Mouse (Mus musculus): ENCODE measurements around the gene Nt5c2. TPM values are rescaled to one million over a fixed set of nuclear protein-coding genes. Genes with fewer than 3 reads are reported as not detected.

The Nt5c2 gene
- total RNA-seq, 4 experiments from 2014 or later, result 72.5 to 101 (median 83.1) TPM

GRCm38 (mm10) chr19:46887811-46888527, 127.0 kb downstream of the Nt5c2 start:
- no peak for DNase-seq (ENCODE audit: low spot score in 2 of 2)

DNA sequence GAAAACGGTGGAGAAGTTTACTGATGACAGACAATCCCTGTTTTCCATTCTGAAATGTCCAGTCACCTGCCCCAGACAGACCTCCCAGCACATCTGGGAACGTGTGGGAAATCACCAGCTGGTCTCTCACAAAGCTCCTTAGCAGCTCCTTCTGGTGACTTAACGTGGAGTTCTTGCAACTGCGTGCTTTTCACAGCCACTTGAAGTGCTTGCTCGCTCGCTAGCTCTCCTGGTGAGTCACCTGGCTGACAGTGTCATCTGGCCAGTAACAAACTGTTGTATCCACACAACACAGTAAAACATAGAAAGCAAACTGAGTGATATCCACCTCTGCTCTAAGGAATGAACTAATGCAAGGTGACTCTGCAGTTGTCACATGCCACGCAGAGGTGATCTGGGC, 128.1 kb downstream of the Nt5c2 start:
- DNase-seq (ENCODE audit: low spot score in 2 of 2), result no peak

- no peak for DNase-seq (ENCODE audit: low spot score in 2 of 2)
Measured at GRCm38 (mm10) chr19:46885365-46885764, 129.6 kb downstream of the Nt5c2 start.

- no peak for DNase-seq (ENCODE audit: low spot score in 2 of 2)
Measured at GRCm38 (mm10) chr19:46879876-46880275, 135.1 kb downstream of the Nt5c2 start.

GRCm38 (mm10) chr19:46878346-46878745, 136.6 kb downstream of the Nt5c2 start:
- peak; percentile 68 to 69 for DNase-seq (ENCODE audit: low spot score in 2 of 2)

- DNase-seq (ENCODE audit: low spot score in 2 of 2), result no peak
Measured at GRCm38 (mm10) chr19:46877886-46878285, 137.1 kb downstream of the Nt5c2 start.

- peak; percentile 67 to 86 for DNase-seq (ENCODE audit: low spot score in 2 of 2)
Measured at GRCm38 (mm10) chr19:46875790-46876189, 139.2 kb downstream of the Nt5c2 start.

- DNase-seq (ENCODE audit: low spot score in 2 of 2), result no peak
Measured at GRCm38 (mm10) chr19:46873924-46874323, 141.0 kb downstream of the Nt5c2 start.

DNA sequence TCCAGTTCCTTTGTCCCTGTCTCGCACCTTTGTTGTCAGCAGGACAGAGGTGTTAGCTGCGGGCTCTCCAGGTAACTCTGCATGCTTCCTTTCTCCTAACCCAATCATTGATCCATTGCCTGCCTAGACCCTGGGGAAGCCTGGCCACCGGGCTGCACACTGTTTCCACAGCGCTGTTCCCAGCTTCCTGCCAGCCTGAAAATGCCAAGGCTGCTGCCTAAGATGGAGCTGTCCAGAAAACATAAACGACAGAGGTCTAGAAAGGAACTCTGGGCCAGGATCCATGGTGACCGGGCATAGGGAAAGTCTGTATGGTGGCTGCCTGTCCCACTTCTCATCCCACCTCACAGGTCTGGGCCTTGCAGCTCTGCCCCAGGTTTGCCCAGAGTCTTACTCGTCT, 143.3 kb downstream of the Nt5c2 start:
- DNase-seq (ENCODE audit: low spot score in 2 of 2), result no peak

DNA sequence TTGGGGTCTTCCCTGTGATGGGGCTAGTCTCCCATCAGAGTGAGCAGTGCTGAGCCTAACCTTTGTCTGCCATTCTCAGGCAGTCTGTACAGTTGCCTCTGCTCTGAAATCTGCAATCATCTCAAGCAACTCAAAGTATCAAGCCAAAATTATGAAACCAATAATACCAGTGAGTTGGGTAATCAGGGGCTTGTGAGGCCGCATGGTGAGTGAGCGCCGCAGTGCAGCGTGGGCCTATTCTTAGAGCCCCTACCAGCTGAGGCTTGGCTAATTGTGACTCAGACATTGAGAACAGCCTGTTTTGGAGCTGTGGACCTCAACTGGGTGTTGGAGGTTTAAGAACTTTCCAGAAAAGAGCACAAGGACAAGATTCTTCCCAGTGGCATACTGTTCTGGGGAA, 143.9 kb downstream of the Nt5c2 start:
- DNase-seq (ENCODE audit: low spot score in 2 of 2), result no peak

GRCm38 (mm10) chr19:46869526-46869925, 145.4 kb downstream of the Nt5c2 start:
- peak; percentile 69 to 88 for DNase-seq (ENCODE audit: low spot score in 2 of 2)

- DNase-seq (ENCODE audit: low spot score in 2 of 2), result no peak
Measured at GRCm38 (mm10) chr19:46869049-46869448, 145.9 kb downstream of the Nt5c2 start.

GRCm38 (mm10) chr19:46865381-46865780, 149.6 kb downstream of the Nt5c2 start:
- no peak for DNase-seq (ENCODE audit: low spot score in 2 of 2)

DNA sequence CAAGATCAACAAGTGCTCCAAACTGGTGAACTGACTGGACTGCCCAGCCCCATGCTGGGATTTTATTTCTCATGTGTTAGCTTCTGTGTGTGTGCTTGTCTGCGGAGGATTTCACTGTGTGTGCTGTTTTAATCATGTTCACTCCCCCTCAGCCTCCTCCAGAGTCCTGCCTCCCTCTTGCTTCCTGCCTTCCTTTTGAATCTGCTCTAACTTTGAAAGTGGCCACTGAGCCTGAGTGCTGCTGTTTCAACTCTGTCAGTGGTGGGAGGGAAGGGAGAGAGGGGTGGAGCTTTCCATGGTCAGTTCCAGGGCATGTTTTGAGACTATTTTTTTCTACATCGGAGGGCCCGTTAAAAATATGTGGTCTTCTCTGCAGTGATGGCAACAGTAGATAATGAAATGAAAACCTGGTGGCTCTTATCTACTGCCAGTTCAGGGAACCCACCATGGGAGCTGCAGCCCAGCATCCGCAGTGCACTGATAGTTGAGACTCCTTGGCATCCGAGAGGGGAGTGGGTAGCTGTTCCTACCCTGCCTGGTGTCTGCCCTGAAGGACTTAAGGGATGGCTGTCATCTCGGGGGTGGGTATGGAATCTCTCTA, 150.1 kb downstream of the Nt5c2 start:
- no peak for DNase-seq (ENCODE audit: low spot score in 2 of 2)

DNA sequence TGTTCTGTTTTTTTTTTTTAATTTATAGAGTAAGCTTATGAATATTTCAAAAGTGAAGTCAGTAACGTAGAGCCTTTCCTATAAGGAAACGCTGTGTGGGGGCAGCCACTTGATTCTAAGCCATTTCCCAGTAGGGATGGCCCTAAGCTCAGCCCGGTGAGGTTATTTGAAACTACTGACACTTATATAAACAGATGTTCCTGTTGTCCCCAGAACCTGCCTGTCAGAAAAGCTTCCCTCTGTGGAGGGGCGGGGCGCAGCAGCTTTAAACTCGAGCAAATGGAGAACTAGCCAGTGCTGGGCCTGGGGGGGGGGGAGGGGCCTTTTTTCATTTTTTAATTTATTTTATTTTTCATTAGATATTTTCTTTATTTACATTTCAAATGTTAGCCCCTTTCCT, 150.9 kb downstream of the Nt5c2 start:
- DNase-seq (ENCODE audit: low spot score in 2 of 2), result no peak

DNA sequence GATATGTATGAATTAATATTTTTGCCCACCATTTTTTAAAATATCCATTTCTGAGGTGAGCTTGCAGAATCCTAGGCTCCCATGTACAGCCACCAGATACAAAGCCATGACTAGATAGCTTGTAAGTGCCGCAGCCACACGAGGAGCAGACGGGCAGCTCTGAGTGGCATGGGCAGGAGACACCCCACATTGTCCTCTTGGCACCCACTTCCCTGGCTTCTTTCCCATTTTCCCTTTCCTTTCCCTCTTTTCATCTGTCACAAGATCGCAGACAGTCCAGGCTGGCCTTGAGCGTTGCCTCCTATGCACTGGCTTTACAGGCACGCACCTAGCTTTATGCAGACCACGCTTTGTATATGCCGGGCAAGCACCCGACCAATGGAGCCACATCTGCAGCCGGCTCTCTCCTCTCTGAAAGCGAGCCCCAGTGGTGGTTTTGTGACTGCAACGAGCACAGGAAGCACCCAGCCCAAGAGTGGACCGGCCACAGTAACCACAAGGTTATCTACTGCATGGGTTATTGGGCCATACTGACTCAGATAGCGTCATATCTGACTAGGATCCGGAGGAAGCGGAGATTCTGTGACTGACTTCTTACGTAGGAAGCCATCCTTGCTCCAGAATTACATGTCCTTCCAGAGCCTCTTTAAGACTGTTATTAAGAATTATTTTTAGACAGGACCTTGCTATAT, 151.6 kb downstream of the Nt5c2 start:
- DNase-seq (ENCODE audit: low spot score in 2 of 2), result no peak

DNA sequence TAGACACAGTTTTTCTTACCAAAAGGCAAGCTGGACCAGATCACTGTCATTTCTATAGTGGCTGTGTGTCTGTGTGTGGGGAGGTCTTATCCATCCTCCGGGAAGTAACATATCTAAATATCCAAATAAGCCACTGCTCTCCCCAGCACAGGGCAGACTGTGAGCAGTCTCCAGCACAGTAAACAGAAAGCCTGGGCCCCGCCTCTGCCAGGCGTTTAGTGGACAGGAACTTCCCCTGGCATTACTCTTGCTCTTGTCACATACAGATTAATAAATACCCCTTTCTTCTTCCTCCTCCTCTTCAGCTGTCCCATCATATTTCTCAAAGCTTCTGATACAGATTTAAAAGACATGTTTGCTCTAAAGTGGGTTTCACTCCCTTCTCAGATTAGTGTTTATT, 152.4 kb downstream of the Nt5c2 start:
- no peak for DNase-seq (ENCODE audit: low spot score in 2 of 2)

DNA sequence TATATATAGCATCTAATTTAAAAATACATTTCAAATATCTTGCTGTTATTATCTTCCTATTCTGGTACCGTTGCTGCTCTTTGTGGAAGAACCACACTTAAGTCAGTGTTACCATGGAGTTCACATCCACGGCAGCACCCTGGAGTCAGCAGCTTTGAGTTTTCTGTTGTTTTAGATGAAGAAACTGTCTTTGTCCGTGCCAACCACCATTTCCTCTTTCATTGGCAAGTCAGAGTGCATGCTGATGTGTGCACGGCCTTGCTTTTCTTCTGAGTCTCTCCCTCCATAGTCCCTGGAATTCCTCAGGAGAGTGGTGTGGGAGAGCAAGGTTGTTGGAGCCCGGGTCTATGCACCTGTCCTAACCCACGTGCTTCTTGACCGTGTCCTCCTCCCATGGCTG, 156.8 kb downstream of the Nt5c2 start:
- no peak for DNase-seq (ENCODE audit: low spot score in 2 of 2)

- no peak for DNase-seq (ENCODE audit: low spot score in 2 of 2)
Measured at GRCm38 (mm10) chr19:46857277-46857989, 157.5 kb downstream of the Nt5c2 start.

DNA sequence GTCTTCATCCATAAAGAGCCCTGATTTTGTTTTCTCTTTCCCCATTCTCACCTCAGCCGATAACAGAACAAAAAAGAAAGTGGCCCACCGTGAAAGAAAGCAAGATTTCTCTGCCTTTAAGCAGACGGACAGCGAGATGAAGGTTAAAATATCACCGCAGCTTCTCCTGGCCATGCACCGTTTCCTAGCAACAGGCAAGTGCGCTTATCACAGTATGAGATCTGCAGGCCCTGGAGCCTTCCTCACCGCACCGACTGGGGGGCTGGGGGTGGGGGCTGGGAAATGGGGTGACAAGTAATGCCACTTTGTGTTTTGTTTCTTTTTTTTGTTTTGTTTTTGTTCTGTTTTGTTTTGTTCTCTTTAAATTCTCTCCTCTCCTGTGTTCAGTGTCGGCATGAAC, 158.2 kb downstream of the Nt5c2 start:
- DNase-seq (ENCODE audit: low spot score in 2 of 2), result no peak

GRCm38 (mm10) chr19:46856232-46856631, 158.7 kb downstream of the Nt5c2 start:
- no peak for DNase-seq (ENCODE audit: low spot score in 2 of 2)

DNA sequence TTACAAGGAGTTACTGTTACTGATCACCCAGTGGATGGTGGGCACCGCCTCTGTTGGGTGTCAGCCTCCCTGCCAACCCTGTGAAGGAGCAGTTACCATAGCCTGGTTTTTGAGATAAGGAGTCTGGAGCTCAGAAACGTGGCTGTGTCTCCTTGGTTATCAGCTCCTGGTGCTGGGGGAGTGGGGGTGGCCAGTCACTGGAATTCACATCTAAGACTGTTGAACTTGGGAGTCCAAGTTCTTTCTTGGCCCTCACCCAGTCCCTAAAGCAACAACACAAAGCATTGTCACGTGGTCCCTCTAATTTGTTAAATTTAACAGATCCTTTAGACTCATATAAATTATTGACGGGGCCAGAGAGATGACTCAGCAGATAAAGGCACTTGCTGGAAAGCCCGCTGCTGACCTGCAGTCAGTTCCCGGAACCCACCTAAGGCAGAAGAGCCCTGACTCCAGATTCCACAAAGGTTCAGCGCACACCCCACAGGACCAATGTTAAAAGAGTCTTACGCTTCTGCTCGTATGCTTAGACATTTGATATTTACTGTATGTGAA, 165.4 kb downstream of the Nt5c2 start:
- no peak for DNase-seq (ENCODE audit: low spot score in 2 of 2)
